Mouse (Mus musculus) gastrocnemius, adult 18-20 months (tissue): Measurements from ENCODE around the gene Nfe2. TPM values are rescaled to one million over a fixed set of nuclear protein-coding genes. Genes with fewer than 3 reads are reported as not detected.
"Not testable (repeated sequence)": the region's sequence is repeated elsewhere in the genome, so short reads cannot be mapped to it uniquely, and the experiment has no call there.

ENCODE experiments used
- DNase-seq: peaks from one replicate; pipeline ENCODE4 v3.0.0; 2021; ENCODE audit warnings: low spot score
- total RNA-seq, 2 experiments: library from RNA; stranded (reverse); gene quantifications; 2 replicates each; pipeline ENCODE4 v1.2.3; 2021

Gene Nfe2
- total RNA-seq, 2 experiments from 2014 or later, result not detected

DNA sequence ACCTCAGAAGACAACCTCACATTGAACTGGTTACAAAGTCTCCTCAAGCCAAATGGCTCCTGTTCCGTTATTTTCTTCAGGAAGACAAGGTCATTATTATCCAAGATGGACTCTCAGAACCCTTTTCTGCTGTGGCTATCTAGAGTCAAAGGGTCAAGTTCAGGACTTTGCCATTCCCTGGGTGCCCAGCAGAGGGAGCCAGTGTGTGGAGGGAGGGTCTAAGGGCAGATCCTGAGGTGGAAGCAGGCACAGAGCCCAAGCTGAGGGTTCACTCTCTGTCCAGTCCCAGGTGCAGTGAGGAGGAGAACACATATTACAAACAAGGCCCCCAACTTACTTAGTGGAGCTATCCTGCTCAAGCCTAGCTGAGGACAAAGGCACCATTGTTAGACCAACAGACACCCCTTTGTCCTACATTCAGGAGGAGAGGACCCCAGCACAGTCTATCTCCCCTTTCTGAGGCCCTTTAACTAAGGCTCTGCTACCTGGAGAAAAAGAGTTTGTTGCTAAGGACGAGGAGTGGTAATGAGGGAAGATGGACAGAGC lies 7.9 kb downstream of the Nfe2 start:
- DNase-seq, result peak; percentile 82

DNA sequence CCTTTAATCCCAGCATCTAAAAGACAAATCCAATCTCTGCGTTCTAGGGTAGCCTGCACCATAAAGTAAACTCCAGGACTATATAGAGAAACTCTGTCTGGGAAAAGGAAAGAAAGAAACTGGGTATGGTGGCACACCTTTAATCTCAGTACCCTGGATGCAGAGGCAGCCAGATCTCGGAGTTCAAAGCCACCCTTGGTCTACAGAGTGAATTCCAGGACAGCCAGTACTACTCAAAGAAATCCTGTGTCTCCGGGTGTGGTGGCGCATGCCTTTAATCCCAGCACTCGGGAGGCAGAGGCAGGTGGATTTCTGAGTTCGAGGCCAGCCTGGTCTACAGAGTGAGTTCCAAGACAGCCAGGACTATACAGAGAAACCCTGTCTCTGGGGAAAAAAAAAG lies 8.7 kb downstream of the Nfe2 start:
- not testable (repeated sequence) for DNase-seq

DNA sequence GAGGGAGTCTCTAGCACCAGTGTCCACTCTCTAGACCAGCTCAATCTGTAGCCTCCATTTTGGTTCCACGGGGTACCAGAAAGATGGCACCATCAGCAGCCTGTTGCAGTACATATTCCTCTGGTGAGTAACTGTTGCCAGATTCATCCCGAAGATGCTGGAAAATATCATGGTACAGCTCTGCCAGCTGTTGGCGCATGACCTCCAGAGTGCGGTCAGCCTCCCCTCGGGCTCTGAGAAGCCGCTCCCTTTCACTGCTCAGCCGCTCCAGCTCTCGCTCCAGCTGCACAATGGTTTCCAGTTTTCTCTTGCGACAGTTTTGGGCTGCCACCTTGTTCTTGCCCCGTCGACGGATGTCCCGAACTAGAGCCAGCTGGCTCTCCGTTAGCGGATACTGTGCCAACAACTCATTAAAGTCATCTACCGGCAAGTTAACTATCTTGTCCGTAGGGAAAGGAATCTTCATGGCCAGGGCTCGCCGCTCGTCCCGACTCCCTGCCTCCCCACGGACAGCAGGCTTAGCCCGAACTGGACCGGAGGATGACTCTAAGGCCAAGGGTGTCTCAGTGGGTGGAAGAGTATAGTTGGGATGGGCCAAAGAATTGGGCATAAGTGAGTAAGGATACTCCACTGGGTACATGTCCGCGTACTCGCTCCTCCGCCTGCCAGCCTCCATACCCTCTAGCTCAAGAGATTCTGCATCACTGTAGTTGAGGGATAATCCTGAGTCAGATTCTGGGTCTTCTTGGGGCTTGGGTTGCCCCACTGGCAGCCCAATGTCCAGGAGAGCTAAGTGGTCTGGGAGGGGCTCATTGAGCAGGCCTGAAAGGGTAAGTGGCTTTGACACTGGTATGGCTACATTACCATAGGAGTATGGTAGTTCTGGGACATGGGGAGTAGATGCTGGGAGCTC lies 9.5 kb downstream of the Nfe2 start:
- DNase-seq, result peak; percentile 17

DNA sequence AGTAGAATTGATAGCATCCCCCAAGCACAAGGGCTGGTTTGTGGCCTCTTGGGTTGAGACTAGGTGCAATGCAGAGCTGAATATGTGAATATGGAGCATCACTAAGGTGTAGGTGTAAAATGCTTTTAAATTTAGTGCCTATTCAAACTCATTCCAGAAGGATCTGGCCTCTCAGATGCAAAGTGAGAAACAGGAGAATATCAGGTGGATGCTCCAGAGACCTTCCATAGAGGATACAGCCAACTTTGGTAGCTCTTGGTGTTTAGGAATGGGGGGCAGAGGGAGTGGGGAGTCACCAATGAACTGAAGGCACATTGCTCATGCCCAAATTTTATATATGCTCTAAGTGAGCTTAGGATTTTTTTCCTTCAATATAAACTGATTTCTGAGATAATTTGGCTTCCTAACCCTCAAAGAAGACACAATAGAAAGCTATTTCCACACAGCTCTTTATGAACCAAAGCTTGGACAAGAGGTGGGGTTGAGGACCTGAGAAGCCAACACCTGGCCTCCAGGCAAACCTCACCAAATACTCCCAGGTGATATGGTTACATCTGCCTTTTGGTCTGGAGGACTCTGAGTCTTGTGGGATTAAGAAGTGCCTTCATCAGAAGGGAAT lies 10.3 kb downstream of the Nfe2 start:
- no peak for DNase-seq

DNA sequence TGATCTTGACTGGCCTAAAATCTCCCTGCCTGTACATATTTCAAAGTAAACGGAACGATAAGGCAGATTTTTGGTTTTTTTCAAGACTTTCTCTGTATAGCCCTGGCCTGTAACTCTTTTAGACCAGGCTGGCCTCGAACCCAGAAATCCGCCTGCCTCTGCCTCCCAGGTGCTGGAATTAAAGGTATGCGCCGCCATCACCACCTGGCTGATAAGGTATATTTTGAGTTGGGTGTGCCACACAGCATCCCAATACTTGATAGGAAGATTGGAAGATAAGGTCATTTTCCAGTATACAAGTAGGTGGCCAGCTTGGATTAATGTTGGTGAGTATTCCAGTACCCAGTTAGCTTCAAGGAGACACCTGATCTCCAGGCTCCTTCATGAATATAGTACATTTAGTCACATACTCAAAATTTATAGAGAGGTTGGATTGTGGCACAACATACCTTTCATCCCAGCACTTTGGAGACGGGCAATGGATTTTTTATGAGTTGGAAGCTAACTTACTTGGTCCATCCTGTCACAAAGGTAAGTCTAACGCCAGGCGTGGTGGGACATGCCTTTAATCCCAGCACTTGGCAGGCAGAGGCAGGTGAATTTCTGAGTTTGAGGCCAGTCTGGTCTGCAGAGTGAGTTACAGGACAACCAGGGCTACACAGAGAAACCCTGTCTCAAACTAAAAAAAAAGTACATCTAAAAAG lies 11.0 kb downstream of the Nfe2 start:
- no peak for DNase-seq

DNA sequence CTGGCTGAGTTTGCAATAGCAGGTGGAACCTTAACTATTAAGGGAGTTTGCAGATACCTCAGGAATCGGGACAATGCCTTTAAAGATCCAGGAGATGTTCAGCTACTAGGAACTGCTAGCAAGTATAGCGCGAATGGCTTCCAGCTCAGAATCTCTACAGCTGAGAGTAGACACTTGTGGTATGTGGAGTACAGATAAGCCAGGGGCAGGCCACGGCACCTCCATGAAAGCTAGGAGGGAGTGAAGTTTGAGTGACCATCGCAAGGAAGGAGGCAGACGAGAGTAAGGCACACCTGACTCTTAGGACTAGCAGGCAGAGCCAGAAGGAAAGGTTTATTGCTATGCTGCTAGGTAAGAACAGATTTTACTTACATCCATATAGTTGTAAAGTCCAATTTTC lies 12.6 kb downstream of the Nfe2 start:
- DNase-seq, result no peak

DNA sequence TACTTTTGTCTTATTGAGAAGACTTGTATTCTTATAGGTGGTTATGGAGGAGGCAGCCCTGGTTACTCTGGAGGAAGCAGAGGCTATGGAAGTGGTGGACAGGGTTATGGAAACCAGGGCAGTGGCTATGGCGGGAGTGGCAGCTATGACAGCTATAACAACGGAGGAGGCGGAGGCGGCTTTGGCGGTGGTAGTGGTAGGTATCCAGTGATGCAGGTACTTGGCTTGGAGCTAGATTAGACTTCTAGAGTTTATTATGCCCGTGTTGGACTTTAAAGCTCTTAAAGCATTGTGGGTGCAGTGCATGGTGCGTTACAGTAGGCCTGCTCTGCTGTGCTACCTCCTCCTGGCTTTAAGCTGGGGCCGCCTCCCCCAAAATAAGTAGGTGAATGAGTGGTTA lies 15.3 kb downstream of the Nfe2 start:
- DNase-seq, result no peak

DNA sequence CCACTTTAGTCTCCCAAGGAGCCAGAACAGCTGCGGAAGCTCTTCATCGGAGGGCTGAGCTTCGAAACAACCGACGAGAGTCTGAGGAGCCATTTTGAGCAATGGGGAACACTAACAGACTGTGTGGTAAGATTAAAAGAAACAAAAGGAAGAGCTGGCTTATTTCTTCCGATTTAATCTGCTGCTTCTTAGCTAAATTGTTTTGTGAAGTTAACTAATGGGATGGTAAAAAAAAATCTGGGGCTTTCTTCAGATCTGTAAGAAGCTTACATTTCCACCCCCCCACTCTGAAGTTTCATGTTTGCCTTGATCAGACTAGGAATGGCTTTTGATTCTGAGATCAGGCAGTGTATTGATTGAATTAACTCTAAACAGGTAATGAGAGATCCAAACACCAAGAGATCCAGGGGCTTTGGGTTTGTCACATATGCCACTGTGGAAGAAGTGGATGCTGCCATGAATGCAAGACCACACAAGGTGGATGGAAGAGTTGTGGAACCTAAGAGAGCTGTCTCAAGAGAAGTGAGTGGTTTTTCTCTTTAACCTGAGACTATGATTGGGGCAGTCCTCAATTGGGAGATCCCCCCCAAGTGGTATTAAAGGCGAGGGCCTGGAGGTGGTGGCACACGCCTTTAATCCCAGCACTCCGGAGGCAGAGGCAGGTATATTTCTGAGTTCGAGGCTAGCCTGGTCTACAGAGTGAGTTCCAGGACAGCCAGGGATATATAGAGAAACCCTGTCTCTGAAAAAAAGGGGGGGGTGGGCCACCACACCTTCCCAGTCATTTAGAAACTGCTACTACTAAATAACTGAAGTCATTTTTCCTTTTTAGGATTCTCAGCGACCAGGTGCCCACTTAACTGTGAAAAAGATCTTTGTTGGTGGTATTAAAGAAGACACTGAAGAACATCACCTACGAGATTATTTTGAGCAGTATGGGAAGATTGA lies 16.9 kb downstream of the Nfe2 start:
- DNase-seq, result not testable (repeated sequence)

DNA sequence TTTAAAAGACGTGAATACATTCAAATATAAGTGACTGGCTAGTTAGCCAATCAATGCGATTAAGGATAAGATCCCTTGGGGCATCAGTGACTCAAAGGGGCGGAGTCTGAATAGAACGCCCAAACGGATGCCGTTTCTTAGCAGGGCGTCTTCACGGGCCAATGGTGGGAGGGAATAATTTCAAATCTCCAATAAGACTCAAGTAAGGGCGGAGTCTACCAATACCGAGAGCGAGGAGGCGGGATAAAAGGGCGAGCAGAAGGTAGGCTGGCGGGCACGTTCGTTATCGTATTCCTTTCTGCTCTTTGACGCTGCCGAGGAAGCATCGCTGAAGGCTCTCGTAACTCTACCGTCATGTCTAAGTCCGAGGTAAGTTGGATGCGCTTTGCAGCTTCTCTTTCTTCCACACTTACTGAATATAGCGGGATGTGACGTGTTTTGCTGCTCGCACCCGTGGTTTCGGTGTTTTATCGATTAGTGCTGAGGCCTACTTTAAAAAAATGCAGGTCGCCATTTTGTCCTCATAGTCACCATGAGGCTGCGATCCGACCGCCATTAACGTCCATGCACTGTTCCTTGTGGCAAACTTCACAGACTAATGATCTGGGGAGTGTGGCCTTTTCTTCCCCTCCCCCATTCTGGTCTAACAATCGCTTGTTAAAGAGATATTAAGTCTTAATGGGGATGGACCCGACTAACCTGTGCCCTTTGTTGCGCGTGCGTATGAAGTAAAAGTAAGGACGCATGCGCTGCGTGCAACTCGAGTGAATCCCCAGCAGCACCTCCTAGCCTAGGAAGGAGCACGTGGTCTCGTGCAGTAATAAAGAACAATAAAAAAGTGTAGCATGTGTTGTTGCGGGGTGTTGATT lies 17.8 kb downstream of the Nfe2 start, which contains the start of gene Hnrnpa1:
TSS of gene Hnrnpa1 (plus strand) at position 273 of the 869 bp plus-strand sequence.
- DNase-seq, result peak; percentile 97

DNA sequence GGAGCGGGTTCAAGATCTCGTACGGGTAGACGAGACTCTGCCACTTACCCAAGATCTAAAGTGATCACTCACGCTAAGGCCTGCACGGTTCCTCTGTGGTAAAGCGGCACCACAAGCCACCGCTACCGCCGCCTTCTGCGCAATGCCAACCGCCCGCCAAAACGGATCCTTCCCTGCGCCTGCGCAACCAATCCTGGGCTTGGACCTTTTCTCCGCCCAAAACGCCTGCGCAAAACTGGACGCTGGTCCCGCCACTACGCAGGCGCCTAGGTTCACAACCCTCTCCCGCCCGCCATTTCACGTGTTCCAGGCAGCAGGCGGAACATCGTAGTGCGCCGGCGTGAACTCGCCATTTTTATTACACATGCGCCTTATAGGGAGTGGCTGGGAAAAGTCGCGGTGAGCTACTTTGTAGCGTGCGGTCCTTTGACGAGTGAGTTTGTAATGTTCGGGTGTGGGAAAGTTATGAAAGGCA lies 18.5 kb downstream of the Nfe2 start, which contains the start of gene Cbx5:
TSS of gene Cbx5 (minus strand) at position 132 of the 475 bp plus-strand sequence.
- peak; percentile 98 for DNase-seq

DNA sequence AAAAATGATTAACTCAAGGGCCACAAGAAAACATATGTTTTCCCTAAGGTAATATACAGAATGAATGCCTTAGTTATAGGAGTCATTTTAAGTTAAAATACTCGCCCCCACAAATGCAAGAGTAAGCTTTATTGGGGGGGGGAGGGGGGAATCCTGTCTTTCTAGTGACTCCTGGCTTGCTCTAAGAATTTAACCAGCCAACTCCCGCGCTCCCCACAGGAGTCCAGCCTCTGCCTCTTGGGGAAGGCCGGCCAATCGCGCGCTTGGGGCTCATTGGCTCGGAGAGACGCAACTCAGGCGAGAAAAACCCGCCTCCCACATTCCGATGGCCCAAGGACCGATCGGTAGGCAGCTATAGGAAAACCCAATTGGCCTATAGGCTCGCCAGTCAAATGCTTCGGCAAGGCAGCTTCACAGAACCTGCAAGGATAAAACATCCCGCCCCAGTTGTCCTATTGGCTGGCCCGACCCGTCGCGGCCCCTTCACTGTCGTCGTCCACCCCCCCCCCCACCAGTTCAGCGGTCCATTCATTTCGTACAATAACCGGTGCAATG lies 19.0 kb downstream of the Nfe2 start:
- DNase-seq, result peak; percentile 93

DNA sequence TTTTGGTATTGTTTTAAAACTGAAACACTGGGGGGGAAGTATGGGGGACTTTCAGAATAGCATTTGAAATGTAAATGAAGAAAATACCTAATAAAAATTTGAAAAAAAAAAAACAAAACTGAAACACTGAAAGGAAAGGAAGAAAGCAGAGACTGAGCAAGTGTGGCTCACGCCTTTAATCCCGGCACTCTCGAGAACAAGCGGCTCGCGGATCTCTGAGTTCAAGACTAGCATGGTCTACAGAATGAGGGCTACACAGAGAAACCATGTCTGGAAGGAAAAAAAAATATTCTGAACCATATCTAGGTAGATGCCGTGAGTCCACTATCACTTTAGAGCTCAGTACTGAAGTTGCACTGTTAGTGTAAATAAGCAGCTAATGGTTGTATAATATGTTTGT lies 20.9 kb downstream of the Nfe2 start:
- no peak for DNase-seq

DNA sequence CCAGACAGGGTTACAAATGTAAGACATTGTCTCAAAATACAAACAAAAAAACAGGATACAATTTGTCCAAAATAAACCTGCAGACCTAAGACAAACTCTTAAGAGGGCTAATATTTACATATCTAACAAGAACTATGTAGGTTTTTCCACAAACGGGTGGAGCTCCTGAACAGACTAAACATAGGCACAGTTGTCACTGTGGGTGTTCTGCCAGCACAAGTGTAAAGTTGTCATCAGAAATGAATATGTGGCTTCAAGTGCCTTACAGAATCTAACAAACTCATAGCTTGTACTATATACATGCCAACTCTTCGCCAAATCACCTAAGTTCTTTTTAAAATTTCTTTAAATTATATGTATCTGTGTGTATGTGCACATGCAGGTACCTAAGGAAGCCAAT lies 25.1 kb downstream of the Nfe2 start:
- peak; percentile 54 for DNase-seq

DNA sequence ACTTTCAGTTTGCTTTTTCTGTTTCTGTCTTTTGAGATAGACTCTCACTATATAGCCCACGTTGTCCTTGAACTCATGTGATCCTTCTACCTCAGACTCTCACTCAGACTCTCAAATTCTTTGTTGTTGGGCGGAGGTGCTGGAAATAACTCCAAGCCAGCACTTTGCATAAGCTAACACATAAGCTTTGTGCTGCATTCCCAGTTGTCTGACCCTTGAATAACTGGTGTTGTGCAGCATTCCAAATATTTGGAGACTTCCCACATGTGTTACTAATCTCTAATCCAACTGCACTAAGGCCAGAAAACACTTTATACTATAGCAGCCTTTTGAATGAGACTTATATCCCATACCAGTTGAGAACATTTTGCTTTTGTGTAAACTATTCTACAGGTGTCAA lies 29.3 kb downstream of the Nfe2 start:
- no peak for DNase-seq

DNA sequence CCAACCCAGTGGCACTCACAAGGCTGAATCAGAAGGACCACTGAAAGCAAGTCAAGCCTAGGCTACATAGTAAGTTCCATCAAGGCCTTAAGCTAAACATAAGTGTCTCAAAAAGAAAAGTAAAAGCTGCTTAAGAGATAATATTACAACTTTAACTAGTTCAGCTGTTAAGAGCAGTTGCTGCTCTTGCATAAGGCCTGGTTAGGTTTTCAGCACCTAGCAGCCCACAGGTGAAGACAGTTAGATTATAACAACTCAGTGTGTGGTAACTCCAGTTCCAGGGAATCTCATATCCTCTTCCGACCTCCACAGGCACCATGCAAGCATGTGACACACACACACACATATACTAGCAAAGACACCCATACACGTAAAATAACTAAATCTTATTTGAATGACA lies 30.6 kb downstream of the Nfe2 start:
- no peak for DNase-seq

DNA sequence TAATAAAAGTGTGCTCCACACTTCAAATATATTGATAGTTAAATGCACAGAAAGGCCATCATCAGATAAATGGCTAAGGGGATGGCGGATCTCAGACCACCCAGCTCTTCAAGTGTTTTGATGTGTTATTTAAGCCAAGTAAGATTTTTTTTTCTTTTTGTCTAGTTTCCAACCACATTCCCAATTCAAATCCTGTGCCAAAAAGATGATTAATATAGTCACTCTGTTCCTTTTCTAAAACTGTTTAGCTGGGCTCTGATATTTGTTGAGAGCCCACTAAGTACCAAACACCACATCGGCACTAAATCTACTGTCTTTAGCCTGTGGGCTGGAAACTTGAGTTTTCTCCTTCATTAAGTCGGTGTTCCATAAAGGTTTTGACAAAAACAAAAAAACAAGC lies 31.2 kb downstream of the Nfe2 start:
- DNase-seq, result no peak

DNA sequence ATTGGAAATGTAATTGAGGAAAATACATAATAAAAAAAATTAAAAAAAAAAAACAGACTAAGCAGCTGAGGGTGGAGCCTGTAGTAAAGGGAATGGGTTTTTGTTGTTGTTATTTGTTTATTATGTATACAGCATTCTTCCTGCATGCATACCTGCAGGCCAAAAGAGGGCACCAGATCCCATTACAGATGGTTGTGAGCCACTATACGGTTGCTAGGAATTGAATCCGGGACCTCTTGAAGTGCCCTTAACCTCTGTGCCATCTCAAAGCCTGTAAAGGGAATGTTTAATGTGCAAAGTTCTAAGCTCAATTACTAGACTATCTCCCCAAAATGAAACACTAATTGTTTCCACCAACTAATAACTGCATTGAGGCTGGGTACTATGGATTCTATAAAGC lies 34.0 kb downstream of the Nfe2 start:
- DNase-seq, result no peak

DNA sequence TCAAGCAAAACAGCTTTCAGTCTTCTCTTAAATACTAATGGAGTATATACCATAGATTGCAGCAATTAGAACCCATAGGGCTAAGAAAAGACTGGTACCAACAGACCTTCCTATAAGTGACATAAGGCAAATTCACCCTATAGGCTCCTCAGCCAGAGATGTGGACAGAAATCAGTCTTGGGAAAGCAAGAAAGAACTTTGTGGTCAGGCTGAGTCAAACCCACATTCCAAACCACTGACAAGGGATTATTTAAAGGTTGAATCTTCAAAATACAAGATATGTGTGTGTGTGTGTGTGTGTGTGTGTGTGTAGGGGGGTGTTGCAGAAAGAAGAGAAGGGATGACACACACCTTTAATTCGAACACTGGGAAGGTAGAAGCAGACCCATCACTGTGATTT lies 36.8 kb downstream of the Nfe2 start:
- DNase-seq, result no peak

DNA sequence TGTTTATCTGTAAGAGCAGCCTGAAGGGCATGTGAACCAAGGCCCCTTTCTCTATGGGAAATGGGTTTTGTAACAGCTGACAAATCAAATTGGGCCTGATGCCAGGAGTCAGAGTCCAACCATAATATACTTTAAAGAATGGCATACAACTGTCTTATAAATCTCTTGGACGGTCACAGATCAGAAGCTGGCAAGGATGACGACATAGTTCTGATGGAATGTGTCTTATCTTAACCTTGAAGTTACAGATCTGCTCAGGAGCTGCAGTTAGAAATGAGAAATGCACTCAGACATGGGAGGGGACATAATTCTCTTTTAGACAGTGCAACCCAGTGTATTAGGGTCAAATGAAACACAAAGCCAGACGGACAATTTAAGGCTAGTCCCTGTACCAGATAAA lies 37.4 kb downstream of the Nfe2 start:
- DNase-seq, result no peak
